Mouse (Mus musculus) thymus, postnatal 0 days (tissue): ENCODE data around the gene Nfix. TPM values are rescaled to one million over a fixed set of nuclear protein-coding genes. Genes with fewer than 3 reads are reported as not detected.
"Not testable (repeated sequence)": the region's sequence is repeated elsewhere in the genome, so short reads cannot be mapped to it uniquely, and the experiment has no call there.

Experiments
- DNase-seq: peaks from one replicate; pipeline ENCODE4 v3.0.0-alpha.2; 2015; ENCODE audit warnings: low spot score
- polyA plus RNA-seq: library from polyadenylated mRNA; unstranded; fragments of >200 nt; fragmentation: Nextera tagmentation; extraction: Ambion mirVana; gene quantifications from 2 replicates; pipeline ENCODE4 v1.2.1, GENCODE M21; 2015

Nfix gene
- polyA plus RNA-seq, 1 experiment from 2014 or later, result 11.7 TPM

GRCm38 (mm10) chr8:84832759-84833742 lies 32.9 kb upstream of the Nfix start:
- no peak for DNase-seq

DNA sequence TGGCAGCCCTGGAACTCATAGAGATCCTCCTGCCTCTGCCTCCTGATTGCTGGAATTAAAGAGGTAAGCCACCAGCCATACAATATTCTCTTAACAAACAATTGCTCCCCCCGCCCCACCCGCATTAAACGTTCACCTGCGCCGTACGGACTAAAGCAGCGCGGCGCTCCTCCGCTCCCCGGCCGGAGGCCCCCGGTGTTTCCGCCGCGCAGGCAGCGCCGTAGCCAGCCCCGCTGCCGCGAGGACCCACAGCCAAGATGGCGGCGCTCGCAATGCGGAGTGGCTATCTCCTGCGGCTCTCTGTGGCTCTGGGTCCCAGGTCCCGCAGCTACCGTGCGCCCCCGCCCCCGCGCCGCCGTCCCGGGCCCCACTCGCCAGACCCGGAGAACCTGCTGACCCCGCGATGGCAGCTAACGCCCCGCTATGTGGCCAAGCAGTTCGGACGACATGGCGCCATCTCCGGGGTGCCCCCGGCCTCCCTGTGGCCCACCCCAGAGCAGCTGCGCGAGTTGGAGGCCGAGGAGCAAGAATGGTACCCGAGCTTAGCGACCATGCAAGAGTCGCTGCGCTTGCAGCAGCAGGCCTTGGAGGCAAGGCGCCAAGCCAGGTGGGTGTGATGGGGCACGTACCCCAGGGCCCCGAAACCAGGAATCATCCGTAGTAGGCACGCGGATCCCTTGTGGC lies 32.0 kb upstream of the Nfix start:
- DNase-seq, result peak; percentile 86

DNA sequence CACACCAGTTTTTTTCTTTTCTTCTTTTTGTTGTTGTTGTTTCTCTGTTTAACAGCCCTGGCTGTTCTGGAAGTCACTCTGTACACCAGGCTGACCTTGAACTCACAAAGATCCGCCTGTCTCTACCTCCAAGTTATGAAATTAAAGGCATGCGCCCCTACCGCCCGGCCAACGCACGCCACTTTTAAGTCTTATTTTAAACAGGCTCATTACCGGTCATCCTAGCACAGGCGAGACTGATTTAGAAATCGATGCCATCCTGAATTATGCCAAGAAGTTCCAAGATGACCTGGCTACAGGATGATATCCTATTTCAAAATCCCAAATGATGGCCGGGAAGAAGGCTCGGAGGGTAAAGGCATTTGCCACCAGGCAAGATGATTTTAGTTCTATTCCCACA lies 31.3 kb upstream of the Nfix start, which contains the start of gene Gadd45gip1:
Gene Gadd45gip1 (plus strand): TSS at position 33 of the 400 bp plus-strand sequence.
- DNase-seq, result peak; percentile 24

- not testable (repeated sequence) for DNase-seq
Measured at GRCm38 (mm10) chr8:84826518-84826917, 26.4 kb upstream of the Nfix start.

DNA sequence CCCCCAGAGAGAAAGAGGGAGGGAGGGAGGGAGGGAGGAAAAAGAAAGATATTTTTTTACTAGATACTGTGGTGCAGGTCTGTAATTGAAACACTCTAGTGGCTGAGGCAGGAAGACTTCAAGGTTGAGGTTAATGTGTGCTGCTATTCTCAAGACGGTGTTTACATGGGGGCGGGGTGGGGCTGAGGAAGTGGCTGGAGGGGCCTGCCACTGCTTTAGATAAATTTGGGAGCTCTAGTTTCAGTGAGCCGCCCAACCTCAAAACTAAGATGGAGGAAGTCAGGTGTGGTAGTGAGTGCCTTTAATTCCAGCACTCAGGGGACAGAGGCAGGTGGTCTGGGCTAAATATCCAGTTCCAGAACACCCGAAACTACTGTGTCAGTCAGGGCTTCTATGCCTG lies 25.5 kb upstream of the Nfix start:
- DNase-seq, result peak; percentile 59

DNA sequence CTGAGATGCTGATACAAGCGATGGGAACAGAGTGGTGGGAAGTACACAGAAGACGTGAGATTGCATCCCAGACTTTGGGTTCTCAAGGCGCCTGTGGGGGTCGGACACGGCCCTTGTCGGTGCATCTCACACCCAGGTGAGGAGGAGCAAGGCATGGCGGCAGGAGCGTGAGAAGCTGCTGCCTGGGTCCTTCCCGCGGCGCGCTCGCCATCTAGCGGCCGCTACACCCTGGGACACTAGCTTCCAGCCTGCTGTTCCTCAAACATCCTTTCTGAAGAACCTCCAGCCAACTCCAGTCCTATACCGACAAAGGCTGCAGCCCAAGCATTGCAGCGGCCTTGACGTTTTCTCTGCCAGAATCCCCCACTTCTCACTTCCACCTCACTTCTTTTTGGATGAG lies 23.5 kb upstream of the Nfix start:
- DNase-seq, result peak; percentile 85

GRCm38 (mm10) chr8:84822723-84823122 lies 22.6 kb upstream of the Nfix start, which contains the start of gene Dand5:
Gene Dand5, minus strand, starts transcription at chr8:84822823.
- no peak for DNase-seq

DNA sequence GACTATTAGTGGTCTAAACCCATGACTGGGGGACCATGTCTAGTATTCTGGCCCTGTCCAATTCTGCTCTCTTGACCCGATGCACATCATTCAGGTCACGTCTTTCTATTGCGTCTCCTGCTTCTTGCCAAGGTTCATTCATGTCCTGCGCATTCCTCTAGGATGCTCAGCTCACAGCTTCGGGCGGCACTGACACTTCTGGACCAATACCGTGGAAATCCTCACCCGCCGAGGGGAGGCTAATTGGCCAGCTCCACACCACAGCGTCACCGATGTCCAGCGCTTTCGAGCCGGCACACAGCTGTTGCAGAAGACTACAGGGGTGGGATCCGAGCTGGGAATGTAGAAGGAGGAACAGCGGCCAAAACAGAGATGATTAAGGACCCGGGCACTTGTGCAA lies 16.0 kb upstream of the Nfix start:
- DNase-seq, result no peak

DNA sequence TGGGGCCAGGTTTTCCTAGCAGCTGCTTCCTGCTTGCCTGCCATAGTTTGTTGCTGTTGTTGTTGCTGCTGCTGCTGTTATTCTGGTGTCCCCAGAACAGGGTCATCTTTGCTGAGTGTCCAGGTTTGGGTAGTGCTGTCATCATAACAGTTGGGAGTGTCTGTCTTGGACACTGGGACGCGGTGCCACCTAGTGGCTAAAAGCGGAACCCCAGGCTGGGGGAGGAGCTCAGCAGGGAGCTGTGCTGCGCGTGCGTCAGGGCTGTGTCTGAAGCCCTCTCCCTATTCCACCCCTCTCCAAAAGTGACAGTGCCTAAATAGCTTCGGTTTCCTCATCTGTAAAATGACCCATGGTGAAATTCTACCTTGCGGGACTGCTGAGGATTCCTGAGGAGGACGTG lies 15.4 kb upstream of the Nfix start:
- peak; percentile 89 for DNase-seq

DNA sequence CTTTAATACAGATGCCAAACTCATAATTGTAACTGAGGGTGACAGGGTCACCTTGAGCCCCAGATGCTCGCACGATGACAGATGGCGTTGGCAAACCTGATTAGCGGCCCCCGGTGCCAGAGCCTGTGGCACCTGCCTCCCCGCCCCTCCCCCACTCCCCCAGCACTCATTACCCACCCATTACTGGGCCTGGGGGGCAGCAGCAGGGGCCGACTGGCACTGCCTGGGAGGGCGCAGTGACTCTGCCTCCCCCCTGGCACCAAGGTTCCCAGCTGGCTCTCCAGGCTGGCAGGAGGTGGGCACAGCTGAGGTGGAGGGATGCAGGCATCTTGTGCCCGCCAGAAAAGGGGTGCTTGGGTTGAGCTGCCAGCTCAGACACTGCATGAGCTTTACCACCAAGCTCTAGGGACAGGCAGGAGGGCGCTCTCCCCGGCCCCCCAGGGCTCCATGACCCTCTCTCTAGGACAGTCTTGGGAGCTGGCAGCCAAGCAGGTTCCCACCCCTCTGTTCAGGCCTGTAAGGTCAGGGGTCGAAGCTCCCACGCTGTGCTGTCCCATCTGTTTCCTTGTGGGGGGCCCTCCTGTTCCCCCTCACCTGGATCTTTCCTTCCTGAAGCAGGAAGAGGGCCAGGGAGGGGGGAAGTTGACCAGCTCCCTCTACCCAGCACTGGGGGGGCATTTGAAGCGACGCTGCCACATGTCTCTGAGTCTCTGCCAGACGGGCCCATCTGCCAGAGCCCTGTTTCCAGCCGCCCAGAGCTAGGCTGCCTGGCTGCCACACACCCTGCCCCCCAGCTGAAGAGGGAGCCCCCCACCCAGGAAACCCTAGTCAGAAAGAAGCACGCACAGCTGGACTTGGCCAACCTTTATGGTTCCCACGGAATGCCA lies 14.7 kb upstream of the Nfix start:
- DNase-seq, result no peak

DNA sequence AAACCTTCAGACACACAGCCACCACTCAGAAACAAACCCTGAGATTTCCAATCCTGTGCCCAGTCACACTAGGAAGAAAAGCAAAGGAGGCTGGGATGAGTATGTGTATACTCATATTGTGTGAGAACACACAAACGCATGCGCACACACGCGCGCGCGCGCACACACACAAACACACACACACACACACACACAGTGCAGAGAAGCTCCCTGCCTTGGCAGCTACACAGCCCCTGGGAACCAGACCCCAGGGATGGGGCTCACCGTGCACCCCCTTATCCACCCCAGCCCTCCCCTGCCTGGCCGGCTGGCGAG lies 14.1 kb upstream of the Nfix start:
- DNase-seq, result no peak

DNA sequence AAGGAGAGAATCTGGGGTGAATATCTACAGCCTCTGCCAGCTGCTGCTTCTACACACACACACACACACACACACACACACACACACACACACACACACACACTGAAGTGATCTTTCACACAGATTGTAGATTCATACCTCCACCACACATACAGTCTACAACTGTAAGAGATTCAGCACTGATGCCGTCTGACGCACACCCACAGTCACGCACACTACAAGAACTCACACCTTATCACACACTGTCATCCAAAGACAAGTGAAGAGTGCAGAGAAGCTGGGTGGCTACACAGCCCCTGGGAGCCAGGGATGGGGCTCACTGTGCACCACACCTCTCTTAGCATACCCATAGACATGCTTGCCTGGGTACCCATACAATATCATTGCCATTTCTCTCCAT lies 13.7 kb upstream of the Nfix start:
- no peak for DNase-seq

- DNase-seq, result peak; percentile 84
Measured at GRCm38 (mm10) chr8:84813059-84813458, 12.9 kb upstream of the Nfix start.

DNA sequence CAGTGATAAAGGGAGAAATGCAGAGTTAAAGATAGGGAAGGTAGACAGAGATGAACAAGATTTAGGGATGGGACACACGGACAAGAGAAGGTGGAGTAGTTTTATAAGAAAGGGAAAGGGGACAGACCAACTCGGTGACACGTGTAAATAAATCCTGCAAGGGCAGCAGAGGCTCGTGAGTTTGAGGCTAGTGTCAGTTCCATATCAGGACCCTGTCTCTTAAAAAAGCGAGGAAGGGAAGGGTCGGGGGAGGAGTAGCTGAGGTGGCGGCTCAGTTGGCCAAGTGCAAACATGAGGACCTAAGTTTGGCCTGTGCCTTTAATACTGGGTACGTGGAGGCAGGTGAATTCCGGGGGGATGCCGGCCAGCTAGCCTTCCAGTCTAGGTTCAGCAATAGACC lies 11.2 kb upstream of the Nfix start:
- DNase-seq, result no peak

DNA sequence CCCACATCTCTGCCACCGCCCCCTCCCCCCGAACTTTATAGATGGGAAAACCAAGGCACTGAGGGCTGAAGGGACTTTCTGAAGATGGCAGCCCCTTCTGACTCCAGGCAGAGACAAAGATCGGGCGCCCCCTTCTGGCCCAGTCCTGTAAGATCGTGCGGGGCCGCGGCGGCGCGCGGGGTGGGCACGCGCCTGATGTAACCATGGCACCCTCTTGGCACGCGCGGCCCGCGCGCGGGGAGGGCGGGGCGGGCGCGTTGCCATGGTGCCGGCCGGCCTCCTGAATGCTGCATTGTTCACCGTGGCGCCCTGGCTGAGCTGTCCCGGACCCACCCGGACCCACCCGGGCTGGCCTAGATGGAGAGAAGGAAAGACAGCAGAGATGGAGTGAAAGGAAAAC lies 10.8 kb upstream of the Nfix start:
- peak; percentile 79 for DNase-seq

- no peak for DNase-seq
Measured at GRCm38 (mm10) chr8:84809941-84810280, 9.8 kb upstream of the Nfix start.

- DNase-seq, result no peak
Measured at GRCm38 (mm10) chr8:84809109-84809940, 9.2 kb upstream of the Nfix start.

DNA sequence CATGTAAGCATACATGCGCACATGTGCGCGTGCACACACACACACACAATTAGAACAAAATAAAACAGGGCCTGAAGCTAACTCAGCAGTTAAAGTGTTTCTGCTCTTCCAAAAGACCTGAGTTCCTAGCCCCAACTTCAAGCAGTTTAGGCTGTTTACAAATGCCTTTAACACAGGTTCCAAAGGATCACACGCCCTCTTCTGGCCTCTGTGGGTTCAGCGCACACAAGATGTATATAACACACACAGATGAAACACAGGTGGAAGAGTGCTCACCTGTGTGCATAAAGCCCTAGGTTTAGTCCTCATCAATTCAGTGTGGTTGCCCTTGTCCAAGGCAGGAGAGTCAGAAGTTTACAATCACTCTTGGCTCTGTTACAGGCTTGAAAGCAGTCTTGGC lies 5.9 kb upstream of the Nfix start:
- DNase-seq, result no peak

- no peak for DNase-seq
Measured at GRCm38 (mm10) chr8:84799136-84799931, 810 bp downstream of the Nfix start.
